Mouse (Mus musculus) brain, embryonic 14.5 days (tissue): ENCODE measurements around the gene Paf1. TPM values are rescaled to one million over a fixed set of nuclear protein-coding genes. Genes with fewer than 3 reads are reported as not detected.

ENCODE experiments used
- DNase-seq: peaks from one replicate; pipeline ENCODE4 v3.0.0-alpha.2; 2011; ENCODE audit warnings: low read depth
- CTCF ChIP-seq: fragments of 200-500 bp; IDR thresholded peaks from 2 replicates; pipeline ENCODE4 v1.5.1; 2012; ENCODE audit warnings: inconsistent platforms, mild to moderate bottlenecking, moderate library complexity, borderline replicate concordance; ENCODE audit not compliant: insufficient read depth, insufficient read length; ENCODE audit errors: extremely low read depth
- POLR2A ChIP-seq: fragments of 200-500 bp; IDR thresholded peaks from 2 replicates; pipeline ENCODE4 v1.6.1; 2012; ENCODE audit warnings: mild to moderate bottlenecking, inconsistent platforms, borderline replicate concordance; ENCODE audit not compliant: poor library complexity, insufficient read depth, insufficient read length, severe bottlenecking; ENCODE audit errors: extremely low read depth
- polyA plus RNA-seq: library from polyadenylated mRNA; depleted of rRNA; stranded (reverse); fragments of >200 nt; gene quantifications from 2 replicates; pipeline ENCODE4 v1.2.3, GENCODE M21; 2012

Gene Paf1
- polyA plus RNA-seq, 1 experiment = 105 TPM

- TF ChIP-seq CTCF (no peak), POLR2A (no peak)
- no peak for DNase-seq
Measured at GRCm38 (mm10) chr7:28430512-28430911, 37.8 kb downstream of the Paf1 start.

- TF ChIP-seq CTCF (no peak), POLR2A (no peak)
- no peak for DNase-seq
Measured at GRCm38 (mm10) chr7:28432252-28432651, 39.5 kb downstream of the Paf1 start.

GRCm38 (mm10) chr7:28435660-28436259 lies 43.0 kb downstream of the Paf1 start:
- no peak for TF ChIP-seq POLR2A
- peak; percentile 18 for DNase-seq

GRCm38 (mm10) chr7:28436271-28436904 lies 43.6 kb downstream of the Paf1 start:
- TF ChIP-seq POLR2A (peak; percentile 40; the same call in 1 of the 2 replicates), CTCF (peak; percentile 74)
- DNase-seq = peak; percentile 100

- peak; percentile 91 for DNase-seq
- TF ChIP-seq CTCF (peak; percentile 75; the same call in 1 of the 2 replicates), POLR2A (no peak)
Measured at GRCm38 (mm10) chr7:28436932-28437570, 44.3 kb downstream of the Paf1 start, which contains the start of gene Gmfg. Gene Gmfg (plus strand): TSS chr7:28437447.

GRCm38 (mm10) chr7:28437964-28438363 lies 45.2 kb downstream of the Paf1 start:
- DNase-seq = no peak
- TF ChIP-seq POLR2A = no peak
- TF ChIP-seq CTCF = no peak

GRCm38 (mm10) chr7:28438771-28439170 lies 46.0 kb downstream of the Paf1 start:
- DNase-seq = no peak
- TF ChIP-seq POLR2A (no peak), CTCF (no peak)

- DNase-seq = no peak
- no peak for TF ChIP-seq POLR2A
- TF ChIP-seq CTCF = no peak
Measured at GRCm38 (mm10) chr7:28440739-28441138, 48.0 kb downstream of the Paf1 start.

- DNase-seq = no peak
- TF ChIP-seq POLR2A = no peak
- TF ChIP-seq CTCF = no peak
Measured at GRCm38 (mm10) chr7:28441776-28442485, 49.2 kb downstream of the Paf1 start.

GRCm38 (mm10) chr7:28442688-28443087 lies 49.9 kb downstream of the Paf1 start:
- no peak for DNase-seq
- no peak for TF ChIP-seq POLR2A
- TF ChIP-seq CTCF = no peak

GRCm38 (mm10) chr7:28444344-28444974 lies 51.7 kb downstream of the Paf1 start:
- no peak for TF ChIP-seq CTCF
- TF ChIP-seq POLR2A = no peak
- no peak for DNase-seq

- TF ChIP-seq POLR2A (no peak), CTCF (peak; percentile 94)
- peak; percentile 79 for DNase-seq
Measured at GRCm38 (mm10) chr7:28446446-28446845, 53.7 kb downstream of the Paf1 start.
